Mouse (Mus musculus): Measurements from ENCODE around the gene Iqgap2.

DNA sequence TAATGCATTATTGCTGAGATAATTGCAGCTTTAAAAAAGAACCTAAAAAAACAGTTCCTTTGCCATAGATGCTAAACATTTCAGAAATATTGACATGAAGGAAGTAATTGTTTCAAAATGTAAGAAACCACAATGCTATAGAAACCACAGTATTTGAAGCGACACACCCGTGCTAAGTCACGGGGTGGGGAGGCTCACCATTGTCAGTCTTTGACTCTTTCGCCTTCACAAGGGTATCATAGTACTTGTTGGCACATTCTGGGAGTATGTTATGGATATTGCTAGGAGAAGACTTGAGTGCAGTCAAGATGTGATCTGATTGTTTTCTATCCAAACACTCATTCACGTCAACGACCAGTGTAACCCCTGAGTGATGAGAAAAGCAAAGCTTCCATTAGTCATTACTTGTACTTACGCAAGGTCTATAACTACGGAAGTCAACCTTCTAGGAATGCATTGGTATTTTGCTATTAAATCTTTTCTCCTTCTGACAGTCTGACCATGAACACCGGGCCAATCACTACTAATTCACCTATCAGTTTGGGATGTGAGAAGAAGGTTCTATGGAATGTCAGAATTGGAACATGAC lies 207.0 kb downstream of the Iqgap2 start:
- TF ChIP-seq POLR2A (IDR thresholded peaks at IDR 0.05; ENCODE audit: borderline replicate concordance, low read depth, low read length) (no peak), CTCF (IDR thresholded peaks at IDR 0.05; ENCODE audit: low read depth, low read length) (no peak)
